Mouse (Mus musculus) heart, embryonic 14.5 days (tissue): ENCODE measurements around the gene Clint1. TPM values are rescaled to one million over a fixed set of nuclear protein-coding genes. Genes with fewer than 3 reads are reported as not detected.

Experiments
- ATAC-seq: fragments of 200-750 bp; cut with Nextera tagmentation; 2 replicates; pipeline ENCODE4 v1.8.0; 2017; ENCODE audit warnings: low read depth, moderate TSS enrichment; ENCODE audit not compliant: insufficient number of reproducible peaks, insufficient read depth, low FRiP score
- H3K27ac ChIP-seq, 2 experiments: fragments of 200-500 bp in 1 of 2; fragments of 300-500 bp in 1 of 2; sonication (generic) in 1 of 2; replicated peaks in 1 of 2; 2 replicates each; pipeline ENCODE4 v1.5.1; 2012 to 2014; ENCODE audit warnings: low read depth in 2 of 2, low read length in 2 of 2, control low read depth in 1 of 2, mild to moderate bottlenecking in 1 of 2, mixed read lengths in 1 of 2; ENCODE audit not compliant: control insufficient read depth in 1 of 2, insufficient read depth in 1 of 2
- H3K27me3 ChIP-seq: fragments of 300-500 bp; sonication (generic); 2 replicates; pipeline ENCODE4 v1.6.1; 2014; ENCODE audit warnings: mild to moderate bottlenecking, low read length, control low read depth; ENCODE audit not compliant: control insufficient read depth, insufficient read depth
- H3K36me3 ChIP-seq: fragments of 300-500 bp; sonication (generic); 2 replicates; pipeline ENCODE4 v1.6.1; 2014; ENCODE audit warnings: mild to moderate bottlenecking, control low read depth, low read length, mixed read lengths; ENCODE audit not compliant: control insufficient read depth, insufficient read depth
- H3K4me1 ChIP-seq, 2 experiments: fragments of 200-500 bp in 1 of 2; fragments of 300-500 bp in 1 of 2; sonication (generic) in 1 of 2; 2 replicates each; pipeline ENCODE4 v1.6.1; 2012 to 2014; ENCODE audit warnings: low read length in 2 of 2, control low read depth in 1 of 2, mixed read lengths in 1 of 2; ENCODE audit not compliant: control insufficient read depth in 2 of 2, insufficient read depth in 2 of 2
- H3K4me2 ChIP-seq: fragments of 300-500 bp; sonication (generic); 2 replicates; pipeline ENCODE4 v1.6.1; 2014; ENCODE audit warnings: mild to moderate bottlenecking, low read length
- H3K4me3 ChIP-seq, 2 experiments: fragments of 200-500 bp in 1 of 2; fragments of 300-500 bp in 1 of 2; sonication (generic) in 1 of 2; 2 replicates each; pipeline ENCODE4 v1.5.1; 2012 to 2014; ENCODE audit warnings: low read length in 2 of 2, mild to moderate bottlenecking in 2 of 2, control low read depth in 1 of 2, low read depth in 1 of 2, moderate library complexity in 1 of 2; ENCODE audit not compliant: control insufficient read depth in 1 of 2, insufficient read depth in 1 of 2
- H3K9ac ChIP-seq: fragments of 300-500 bp; sonication (generic); 2 replicates; pipeline ENCODE4 v1.6.1; 2014; ENCODE audit warnings: mild to moderate bottlenecking, low read length
- H3K9me3 ChIP-seq: fragments of 300-500 bp; sonication (generic); 2 replicates; pipeline ENCODE4 v1.6.1; 2016; ENCODE audit warnings: low read length, control low read depth; ENCODE audit not compliant: control insufficient read depth
- WGBS: fragments of 180-500 bp; shearing (Covaris S2); extraction: QIAGEN DNeasy Blood & Tissue Kit; methylation state at CpG from one replicate; pipeline ENCODE4 v1.1.7; 2014; 5-methylcytosine and 5-hydroxymethylcytosine counted together
- polyA plus RNA-seq: library from polyadenylated mRNA; unstranded; fragments of >200 nt; fragmentation: Nextera tagmentation; extraction: Ambion mirVana; gene quantifications from 2 replicates; pipeline ENCODE4 v1.2.1, GENCODE M21; 2014

Clint1 gene
- polyA plus RNA-seq, 1 experiment from 2014 or later = 48.7 TPM

GRCm38 (mm10) chr11:45881683-45882068, 29.8 kb downstream of the Clint1 start:
- Histone ChIP-seq H3K4me2 (no peak overlapping the region), H3K9me3 (no peaks in the 10 kb centered on the region), H3K4me3 (no peak overlapping the region), H3K36me3 (peaks cover 24% of the 10 kb centered on the region), H3K27me3 (no peaks in the 10 kb centered on the region), H3K27ac (peak overlapping the region; percentile 50 to 63; a peak in 3 of 4 replicates), H3K4me1 (peaks cover 12 to 40% of the 10 kb centered on the region in 2 experiments), H3K9ac (peak overlapping the region; percentile 30; the same call in 1 of the 2 replicates)
- WGBS = 27% methylated on average over 5 of the region's 5 CpGs
- no peak for ATAC-seq

- Histone ChIP-seq H3K4me3 (no peak overlapping the region), H3K36me3 (peaks cover 41% of the 10 kb centered on the region), H3K4me2 (peak overlapping the region; percentile 34), H3K9me3 (no peaks in the 10 kb centered on the region), H3K27ac (no peak overlapping the region), H3K9ac (0 out of 2 replicates have a peak overlapping the region, but pooled peaks have one; percentile 4), H3K27me3 (no peaks in the 10 kb centered on the region), H3K4me1 (peaks cover 11 to 37% of the 10 kb centered on the region in 2 experiments)
- no peak for ATAC-seq
- 15% methylated on average over 8 of the region's 8 CpGs for WGBS
These were observed 31.6 kb downstream of the Clint1 start for GRCm38 (mm10) chr11:45883270-45883931.

GRCm38 (mm10) chr11:45884029-45884428, 32.2 kb downstream of the Clint1 start:
- Histone ChIP-seq H3K36me3 (peaks cover 48% of the 10 kb centered on the region), H3K27ac (no peak overlapping the region), H3K27me3 (no peaks in the 10 kb centered on the region), H3K9me3 (no peaks in the 10 kb centered on the region), H3K4me1 (peaks cover 10 to 32% of the 10 kb centered on the region in 2 experiments; a peak in 3 of 4 replicates), H3K4me3 (no peak overlapping the region), H3K4me2 (peak overlapping the region; percentile 34), H3K9ac (no peak overlapping the region)
- ATAC-seq = no peak
- 44% methylated on average over 4 of the region's 4 CpGs for whole genome bisulfite sequencing

- H3K27me3 ChIP-seq = no peaks in the 10 kb centered on the region
- no peak overlapping the region for H3K27ac ChIP-seq
- WGBS = 96% methylated on average over 5 of the region's 5 CpGs
- H3K4me1 ChIP-seq = peaks cover 8 to 21% of the 10 kb centered on the region in 2 experiments; a peak in 3 of 4 replicates
- no peak overlapping the region for H3K4me2 ChIP-seq
- no peak overlapping the region for H3K4me3 ChIP-seq
- H3K9ac ChIP-seq = no peak overlapping the region
- ATAC-seq = no peak
- peaks cover 65% of the 10 kb centered on the region for H3K36me3 ChIP-seq
- no peaks in the 10 kb centered on the region for H3K9me3 ChIP-seq
These were observed 33.9 kb downstream of the Clint1 start for GRCm38 (mm10) chr11:45885606-45886230.

GRCm38 (mm10) chr11:45886596-45886995, 34.7 kb downstream of the Clint1 start:
- H3K27me3 ChIP-seq = no peaks in the 10 kb centered on the region
- no peak for ATAC-seq
- no peak overlapping the region for H3K27ac ChIP-seq
- no peaks in the 10 kb centered on the region for H3K9me3 ChIP-seq
- H3K4me3 ChIP-seq = no peak overlapping the region
- peaks cover 6 to 18% of the 10 kb centered on the region in 2 experiments; a peak in 3 of 4 replicates for H3K4me1 ChIP-seq
- no peak overlapping the region for H3K4me2 ChIP-seq
- H3K9ac ChIP-seq = no peak overlapping the region
- WGBS = 93% methylated on average over 5 of the region's 5 CpGs
- peaks cover 73% of the 10 kb centered on the region for H3K36me3 ChIP-seq

GRCm38 (mm10) chr11:45888471-45889030, 36.7 kb downstream of the Clint1 start:
- no peak overlapping the region for H3K4me3 ChIP-seq
- WGBS = 84% methylated on average over 9 of the region's 9 CpGs
- H3K27me3 ChIP-seq = no peaks in the 10 kb centered on the region
- no peaks in the 10 kb centered on the region for H3K9me3 ChIP-seq
- peaks cover 1 to 9% of the 10 kb centered on the region in 2 experiments; a peak in 3 of 4 replicates for H3K4me1 ChIP-seq
- no peak overlapping the region for H3K9ac ChIP-seq
- H3K4me2 ChIP-seq = no peak overlapping the region
- peaks cover 93% of the 10 kb centered on the region for H3K36me3 ChIP-seq
- ATAC-seq = no peak
- H3K27ac ChIP-seq = no peak overlapping the region

GRCm38 (mm10) chr11:45889981-45890380, 38.1 kb downstream of the Clint1 start:
- 81% methylated on average over 3 of the region's 3 CpGs for WGBS
- Histone ChIP-seq H3K27ac (no peak overlapping the region), H3K9me3 (no peaks in the 10 kb centered on the region), H3K36me3 (peaks cover 100% of the 10 kb centered on the region), H3K9ac (no peak overlapping the region), H3K4me1 (peaks cover 0 to 5% of the 10 kb centered on the region in 2 experiments; a peak in 2 of 4 replicates), H3K4me3 (no peak overlapping the region), H3K27me3 (no peaks in the 10 kb centered on the region), H3K4me2 (no peak overlapping the region)
- ATAC-seq = no peak
